Mouse (Mus musculus): ENCODE results near the gene Shkbp1.

- no peak for TF ChIP-seq CTCF (IDR thresholded peaks at IDR 0.05; ENCODE audit: low read depth)
- TF ChIP-seq EP300 (IDR thresholded peaks at IDR 0.05; ENCODE audit: low read depth), result no peak
These were observed 57.7 kb downstream of the Shkbp1 start for GRCm38 (mm10) chr7:27298033-27298610.
